Mouse (Mus musculus) cerebellum, adult 2 months (tissue): ENCODE data around the gene 1190005I06Rik. TPM values are rescaled to one million over a fixed set of nuclear protein-coding genes. Genes with fewer than 3 reads are reported as not detected.

ENCODE experiments used
- DNase-seq, 2 experiments: peaks; one replicate each; pipeline ENCODE4 v3.0.0; 2021
- H3K27ac ChIP-seq: fragments of 200-500 bp; 2 replicates; pipeline ENCODE4 v1.5.1; 2012; ENCODE audit warnings: low read length, control low read depth, inconsistent platforms; ENCODE audit not compliant: insufficient read depth
- H3K27me3 ChIP-seq: fragments of 200-500 bp; 2 replicates; pipeline ENCODE4 v1.6.1; 2012; ENCODE audit warnings: inconsistent platforms, mild to moderate bottlenecking, low read length, moderate library complexity; ENCODE audit not compliant: control insufficient read depth, insufficient read depth
- H3K4me1 ChIP-seq: fragments of 200-500 bp; 2 replicates; pipeline ENCODE4 v1.6.1; 2011; ENCODE audit warnings: low read length; ENCODE audit not compliant: control insufficient read depth, insufficient read depth
- H3K4me3 ChIP-seq: fragments of 200-500 bp; replicated peaks from 2 replicates; pipeline ENCODE3; 2011; ENCODE audit warnings: mild to moderate bottlenecking, low read depth, low read length, control low read depth; ENCODE audit not compliant: insufficient read depth
- CTCF ChIP-seq: fragments of 200-500 bp; IDR thresholded peaks from 2 replicates; pipeline ENCODE4 v1.5.1; 2011; ENCODE audit warnings: low read depth, mild to moderate bottlenecking, control low read depth, low read length, moderate library complexity, borderline replicate concordance; ENCODE audit not compliant: insufficient read depth
- POLR2A ChIP-seq: fragments of 200-500 bp; IDR thresholded peaks from 2 replicates; pipeline ENCODE4 v1.6.1; 2011; ENCODE audit warnings: low read length, control low read depth, borderline replicate concordance; ENCODE audit not compliant: insufficient read depth
- WGBS: fragments of 180-500 bp; shearing (Covaris S2); methylation state at CpG from one replicate; pipeline ENCODE4 v1.1.7; 2018; 5-methylcytosine and 5-hydroxymethylcytosine counted together
- polyA plus RNA-seq: library from polyadenylated mRNA; depleted of rRNA; stranded (reverse); fragments of >200 nt; gene quantifications from 2 replicates; pipeline ENCODE4 v1.2.3, GENCODE M21; 2012

The 1190005I06Rik gene
- polyA plus RNA-seq, 1 experiment = 8.1 TPM

DNA sequence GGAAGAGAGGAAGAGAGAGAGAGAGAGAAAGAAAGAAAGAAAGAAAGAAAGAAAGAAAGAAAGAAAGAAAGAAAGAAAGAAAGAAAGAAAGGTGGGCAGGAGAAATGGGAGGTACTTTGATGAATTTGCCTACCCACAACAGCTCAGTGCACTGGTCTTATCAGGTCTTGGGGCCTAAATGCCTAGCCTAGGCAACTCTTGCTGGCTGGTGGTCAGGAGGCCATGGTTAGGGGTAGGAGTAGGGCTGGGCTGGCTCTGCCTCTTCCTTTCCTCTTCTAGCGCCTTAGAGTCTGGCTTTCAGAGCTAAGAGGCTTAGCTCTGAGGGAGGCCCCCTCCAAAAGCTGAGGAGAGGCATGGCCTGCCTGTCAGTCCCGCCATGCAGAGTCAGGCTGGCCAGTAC, 23.8 kb downstream of the 1190005I06Rik start:
- no peak for TF ChIP-seq CTCF
- H3K4me3 ChIP-seq = no peak overlapping the region
- WGBS = 75% methylated on average over 2 of the region's 2 CpGs
- H3K4me1 ChIP-seq = peaks cover 4% of the 10 kb centered on the region
- no peak for DNase-seq
- no peaks in the 10 kb centered on the region for H3K27me3 ChIP-seq
- no peak overlapping the region for H3K27ac ChIP-seq

DNA sequence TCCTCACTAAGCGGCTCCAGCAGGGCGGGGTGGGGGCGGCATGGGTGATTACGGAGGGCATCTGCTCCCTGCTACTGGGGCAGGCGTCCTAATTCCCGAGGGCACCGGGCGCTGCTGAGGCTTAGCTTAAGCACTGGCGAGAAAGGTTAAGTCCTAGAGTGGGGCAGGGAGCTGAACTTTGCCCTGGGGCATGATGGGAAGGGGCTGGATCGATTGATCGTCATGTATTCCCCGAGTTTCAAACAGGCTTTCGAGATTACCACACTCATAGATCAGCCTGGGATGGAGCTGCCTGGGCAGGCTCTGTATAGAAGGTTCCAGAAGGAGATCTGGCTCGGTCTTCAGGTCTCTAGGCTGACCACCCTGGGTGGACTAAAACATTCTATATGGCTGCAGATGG, 25.3 kb downstream of the 1190005I06Rik start:
- 86% methylated on average over 14 of the region's 14 CpGs for WGBS
- no peak overlapping the region for H3K27ac ChIP-seq
- H3K27me3 ChIP-seq = no peaks in the 10 kb centered on the region
- H3K4me1 ChIP-seq = peaks cover 3% of the 10 kb centered on the region
- H3K4me3 ChIP-seq = no peak overlapping the region
- TF ChIP-seq CTCF (no peak), POLR2A (no peak)
- DNase-seq = no peak

DNA sequence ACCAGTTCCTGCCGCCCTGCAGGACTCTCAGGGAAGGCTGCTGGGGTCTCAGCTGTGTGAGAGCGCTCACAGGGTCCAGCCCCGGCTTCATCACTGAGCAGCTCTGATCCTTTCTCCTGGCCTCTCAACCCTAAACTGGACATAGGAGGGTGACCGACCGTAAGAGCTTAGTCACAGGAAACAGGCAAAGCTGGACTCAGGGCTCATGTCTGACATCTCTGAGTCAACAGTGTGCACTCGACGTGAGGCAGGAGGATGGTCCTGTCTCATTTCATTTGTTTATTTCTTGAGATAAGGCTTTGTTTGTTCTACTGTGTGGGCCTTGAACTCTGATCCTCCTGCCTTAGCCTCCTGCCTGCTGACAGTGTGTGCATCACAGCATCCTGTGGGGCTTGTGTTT, 27.0 kb downstream of the 1190005I06Rik start:
- WGBS = 82% methylated on average over 7 of the region's 7 CpGs
- DNase-seq = no peak
- no peaks in the 10 kb centered on the region for H3K4me1 ChIP-seq
- TF ChIP-seq POLR2A (no peak), CTCF (no peak)
- H3K4me3 ChIP-seq = no peak overlapping the region
- H3K27me3 ChIP-seq = no peaks in the 10 kb centered on the region
- peak overlapping the region; percentile 78; the same call in 1 of the 2 replicates for H3K27ac ChIP-seq

DNA sequence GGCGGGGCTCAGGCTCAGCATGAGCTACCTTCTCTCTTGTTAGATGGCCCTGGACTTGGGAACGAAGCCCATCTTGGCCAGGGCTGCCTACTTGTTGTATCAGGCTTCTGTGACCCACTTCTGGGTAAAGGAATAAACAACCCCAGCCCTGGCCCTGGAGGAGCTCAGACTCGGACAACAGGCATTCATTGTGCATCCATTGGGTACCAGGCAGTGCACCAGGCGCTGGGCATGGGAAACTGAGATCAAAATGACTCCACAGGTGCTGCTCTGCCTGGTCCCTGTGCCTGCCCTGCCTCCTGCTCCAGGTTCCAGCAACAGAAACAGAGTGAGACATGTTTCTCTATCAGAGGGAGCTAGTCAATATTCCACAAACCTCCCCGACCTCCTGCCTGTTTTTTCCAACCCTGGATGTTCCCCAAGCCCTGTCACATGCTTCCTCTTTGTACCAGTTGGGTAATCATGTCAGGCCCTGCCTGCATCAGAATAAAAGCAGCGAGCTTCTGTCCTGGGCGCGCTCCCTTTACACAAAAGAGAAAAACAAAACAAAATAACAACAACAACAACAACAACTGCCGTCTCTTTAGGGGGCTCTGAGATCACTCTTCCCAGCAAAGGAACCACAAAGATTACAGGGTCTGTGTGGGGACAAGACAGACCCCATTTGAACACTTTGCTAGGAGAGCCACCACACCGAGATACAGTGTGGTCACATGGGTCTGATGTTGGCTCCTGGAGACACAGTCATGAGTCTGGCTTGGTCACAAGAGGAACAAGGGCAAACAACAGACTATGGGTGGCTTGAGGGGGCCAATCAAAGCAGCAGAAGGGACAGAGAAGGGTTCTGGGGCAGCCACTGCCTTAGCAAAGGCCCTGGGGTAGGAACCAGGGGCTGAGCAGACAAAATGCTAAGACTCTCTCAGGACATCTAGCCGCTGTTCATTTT, 27.9 kb downstream of the 1190005I06Rik start:
- H3K4me1 ChIP-seq = no peaks in the 10 kb centered on the region
- peak; percentile 28 to 45 for DNase-seq
- TF ChIP-seq POLR2A = no peak
- no peak for TF ChIP-seq CTCF
- no peak overlapping the region for H3K4me3 ChIP-seq
- WGBS = 58% methylated on average over 11 of the region's 11 CpGs
- H3K27me3 ChIP-seq = no peaks in the 10 kb centered on the region
- H3K27ac ChIP-seq = peak overlapping the region; percentile 78; the same call in 1 of the 2 replicates

DNA sequence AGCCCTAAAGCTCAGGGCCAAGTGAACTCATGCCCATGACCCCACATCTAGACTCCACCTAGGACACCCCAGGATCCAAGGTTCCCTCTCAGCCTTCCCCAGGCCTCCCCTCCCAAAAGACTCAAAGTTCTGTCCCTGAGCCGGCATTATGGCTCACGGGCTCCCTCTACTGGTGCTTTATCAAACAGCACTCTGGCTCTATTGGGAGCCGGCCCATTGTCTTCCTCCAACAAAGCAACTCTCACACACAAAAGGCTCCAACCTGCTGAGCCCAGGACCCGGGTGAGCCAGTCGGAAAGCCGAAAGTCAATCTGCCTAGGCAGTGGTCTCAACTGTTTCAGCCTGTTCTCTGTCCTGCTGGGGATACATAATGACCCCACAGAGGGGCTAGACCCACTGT, 29.3 kb downstream of the 1190005I06Rik start:
- peak; percentile 55 to 73 for DNase-seq
- Histone ChIP-seq H3K4me1 (no peaks in the 10 kb centered on the region), H3K27ac (no peak overlapping the region), H3K27me3 (no peaks in the 10 kb centered on the region), H3K4me3 (no peak overlapping the region)
- TF ChIP-seq CTCF = peak; percentile 78
- no peak for TF ChIP-seq POLR2A
- WGBS = 0% methylated on average over 6 of the region's 6 CpGs

DNA sequence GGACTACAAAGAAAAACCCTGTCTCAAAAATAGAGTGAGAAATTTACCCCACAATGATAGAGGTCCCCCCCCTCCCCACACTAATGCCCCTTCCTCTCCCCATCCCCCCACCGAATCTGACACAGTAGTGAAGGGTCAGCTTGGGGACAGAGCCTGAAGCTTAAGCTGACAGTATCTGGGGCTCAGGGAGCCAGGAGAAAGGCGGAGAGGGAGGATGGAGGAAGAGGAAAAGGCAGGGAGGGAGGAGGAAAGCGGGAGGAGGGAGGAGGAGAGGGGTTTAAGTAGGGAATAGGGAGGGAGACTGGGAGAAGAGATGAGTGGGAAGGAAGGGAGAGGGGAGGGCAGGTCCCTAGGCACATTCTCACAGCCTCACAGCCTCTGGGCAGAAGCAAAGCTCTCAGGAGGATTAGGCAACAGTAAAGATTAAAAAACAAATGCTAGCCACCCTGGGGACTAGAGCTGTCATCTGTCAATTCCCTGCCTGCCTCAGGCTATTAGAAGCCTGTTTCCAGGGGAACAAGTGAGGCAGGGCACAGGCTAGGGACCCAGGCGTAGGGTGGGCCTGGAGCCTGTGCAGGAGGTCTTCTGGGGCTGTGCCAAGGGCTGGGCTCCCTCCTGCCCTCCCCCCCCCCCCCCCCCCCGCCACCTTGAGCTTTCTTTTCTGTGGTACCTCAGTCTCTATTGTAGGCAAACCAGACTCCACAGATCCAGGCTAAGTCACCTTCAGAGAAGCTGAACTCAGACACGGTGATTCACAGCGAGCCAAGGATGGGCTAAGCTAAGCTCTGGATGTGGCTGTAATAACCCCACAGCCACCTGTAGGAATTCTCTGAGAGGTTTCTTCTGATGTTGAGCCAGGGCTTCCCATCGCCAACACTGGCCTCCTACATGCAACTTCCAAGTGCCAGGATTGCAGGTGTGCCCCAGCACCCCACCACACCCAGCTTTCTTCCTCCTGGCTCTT, 30.5 kb downstream of the 1190005I06Rik start:
- TF ChIP-seq CTCF = no peak
- no peak for TF ChIP-seq POLR2A
- DNase-seq = no peak
- Histone ChIP-seq H3K4me1 (no peaks in the 10 kb centered on the region), H3K4me3 (no peak overlapping the region), H3K27ac (no peak overlapping the region), H3K27me3 (no peaks in the 10 kb centered on the region)
- 64% methylated on average over 8 of the region's 8 CpGs for WGBS

DNA sequence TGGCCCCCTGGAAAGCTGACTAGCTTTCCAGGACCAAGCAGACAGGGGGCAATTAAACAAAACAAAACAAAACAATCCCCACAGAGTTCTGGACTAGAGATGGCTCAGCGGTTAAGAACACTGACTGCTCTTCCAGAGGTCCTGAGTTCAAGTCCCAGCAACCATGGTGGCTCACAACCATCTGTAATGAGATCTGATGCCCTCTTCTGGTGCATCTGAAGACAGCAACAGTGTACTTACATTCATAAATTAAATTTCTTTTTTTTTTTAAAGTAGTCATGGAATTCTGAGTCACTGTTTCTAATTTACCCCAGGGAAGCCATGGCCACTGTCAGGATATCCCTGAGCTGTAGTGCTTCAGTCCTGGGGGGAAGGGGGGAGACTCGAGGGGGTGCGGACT, 32.9 kb downstream of the 1190005I06Rik start:
- Histone ChIP-seq H3K4me1 (no peaks in the 10 kb centered on the region), H3K4me3 (no peak overlapping the region), H3K27ac (no peak overlapping the region), H3K27me3 (no peaks in the 10 kb centered on the region)
- no peak for TF ChIP-seq POLR2A
- no peak for TF ChIP-seq CTCF
- DNase-seq = no peak
- WGBS = 90% methylated on average over 3 of the region's 3 CpGs

DNA sequence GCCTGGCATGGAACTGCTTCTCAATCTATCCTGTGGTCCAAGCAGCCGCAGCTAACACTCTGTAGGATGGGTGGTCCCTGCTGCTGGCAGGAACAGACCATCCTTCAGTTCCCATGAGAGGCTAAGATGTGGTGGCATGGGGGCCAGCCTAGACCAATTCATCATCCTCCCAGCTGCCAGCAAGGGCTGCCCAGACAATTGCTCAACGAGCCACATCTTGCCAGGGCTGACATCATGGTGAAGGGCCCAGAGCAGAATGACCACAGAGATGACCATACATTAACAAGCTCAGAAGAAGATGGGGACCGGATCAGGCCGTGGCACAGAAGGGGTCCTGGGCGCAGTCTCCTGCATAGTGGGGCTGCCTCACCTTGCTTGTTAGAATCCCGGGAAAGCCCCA, 36.6 kb downstream of the 1190005I06Rik start:
- TF ChIP-seq CTCF = no peak
- TF ChIP-seq POLR2A = no peak
- no peak for DNase-seq
- H3K4me3 ChIP-seq = no peak overlapping the region
- H3K27ac ChIP-seq = no peak overlapping the region
- no peaks in the 10 kb centered on the region for H3K27me3 ChIP-seq
- no peaks in the 10 kb centered on the region for H3K4me1 ChIP-seq
- WGBS = 81% methylated on average over 6 of the region's 6 CpGs
